Mouse (Mus musculus) embryonic facial prominence, embryonic 15.5 days (tissue): ENCODE measurements around the gene Osbp. TPM values are rescaled to one million over a fixed set of nuclear protein-coding genes. Genes with fewer than 3 reads are reported as not detected.
A peak's percentile ranks its signal among the peaks of the same experiment; 100 is the strongest.

Experiments
- ATAC-seq: fragments of 200-750 bp; cut with Nextera tagmentation; 2 replicates; pipeline ENCODE4 v1.8.0; 2017; ENCODE audit warnings: low read depth, moderate TSS enrichment; ENCODE audit not compliant: insufficient number of reproducible peaks, low FRiP score, low TSS enrichment
- H3K27ac ChIP-seq: fragments of 300-500 bp; sonication (generic); replicated peaks from 2 replicates; pipeline ENCODE4 v1.5.1; 2015; ENCODE audit warnings: mild to moderate bottlenecking, inconsistent platforms
- H3K27me3 ChIP-seq: fragments of 300-500 bp; sonication (generic); 2 replicates; pipeline ENCODE4 v1.6.1; 2015; ENCODE audit warnings: inconsistent platforms
- H3K36me3 ChIP-seq: fragments of 300-500 bp; sonication (generic); 2 replicates; pipeline ENCODE4 v1.6.1; 2015; ENCODE audit warnings: mild to moderate bottlenecking, inconsistent platforms
- H3K4me1 ChIP-seq: fragments of 300-500 bp; sonication (generic); 2 replicates; pipeline ENCODE4 v1.6.1; 2015; ENCODE audit warnings: inconsistent platforms
- H3K4me2 ChIP-seq: fragments of 300-500 bp; sonication (generic); replicated peaks from 2 replicates; pipeline ENCODE4 v1.6.1; 2015; ENCODE audit warnings: mild to moderate bottlenecking, inconsistent platforms
- H3K4me3 ChIP-seq: fragments of 300-500 bp; sonication (generic); replicated peaks from 2 replicates; pipeline ENCODE4 v1.5.1; 2015; ENCODE audit warnings: mild to moderate bottlenecking, inconsistent platforms
- H3K9ac ChIP-seq: fragments of 300-500 bp; sonication (generic); 2 replicates; pipeline ENCODE4 v1.6.1; 2015; ENCODE audit warnings: inconsistent platforms
- H3K9me3 ChIP-seq: fragments of 300-500 bp; sonication (generic); replicated peaks from 2 replicates; pipeline ENCODE4 v1.6.1; 2016; ENCODE audit warnings: inconsistent platforms
- WGBS: fragments of 180-500 bp; shearing (Covaris S2); methylation state at CpG from one replicate; pipeline ENCODE4 v1.1.7; 2015; 5-methylcytosine and 5-hydroxymethylcytosine counted together
- polyA plus RNA-seq: library from polyadenylated mRNA; unstranded; fragments of >200 nt; fragmentation: Nextera tagmentation; extraction: Ambion mirVana; gene quantifications from 2 replicates; pipeline ENCODE4 v1.2.1, GENCODE M21; 2015

The Osbp gene
- polyA plus RNA-seq, 1 experiment from 2014 or later = 4.5 TPM

DNA sequence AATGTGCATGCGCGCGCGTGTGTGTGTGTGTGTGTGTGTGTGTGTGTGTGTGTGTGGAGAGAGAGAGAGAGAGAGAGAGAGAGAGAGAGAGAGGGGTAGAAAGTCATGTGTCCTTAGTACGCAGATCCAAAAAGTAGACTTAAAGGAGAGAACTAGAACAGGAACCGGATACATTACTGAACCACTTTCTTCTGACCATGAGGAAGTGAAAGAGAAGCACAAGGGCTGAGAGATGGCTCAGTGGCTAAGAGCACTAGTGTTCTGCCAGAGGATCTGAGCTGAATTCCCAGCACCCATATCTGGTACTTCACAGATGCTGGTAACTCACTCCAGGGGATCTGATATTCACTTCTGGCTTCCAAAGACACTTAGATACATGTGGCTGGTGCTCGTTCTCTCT lies 23.6 kb downstream of the Osbp start:
- H3K27ac ChIP-seq = no peak overlapping the region
- no peak overlapping the region for H3K9ac ChIP-seq
- no peaks in the 10 kb centered on the region for H3K27me3 ChIP-seq
- ATAC-seq = no peak
- H3K4me1 ChIP-seq = no peaks in the 10 kb centered on the region
- no peaks in the 10 kb centered on the region for H3K9me3 ChIP-seq
- H3K4me2 ChIP-seq = no peak overlapping the region
- WGBS = 92% methylated on average over 7 of the region's 7 CpGs
- H3K4me3 ChIP-seq = no peak overlapping the region
- peaks cover 72% of the 10 kb centered on the region for H3K36me3 ChIP-seq

- Histone ChIP-seq H3K27ac (no peak overlapping the region), H3K4me1 (no peaks in the 10 kb centered on the region), H3K4me3 (no peak overlapping the region), H3K9me3 (no peaks in the 10 kb centered on the region), H3K9ac (no peak overlapping the region), H3K27me3 (no peaks in the 10 kb centered on the region), H3K4me2 (no peak overlapping the region), H3K36me3 (peaks cover 74% of the 10 kb centered on the region)
- 87% methylated on average over 9 of the region's 9 CpGs for WGBS
- no peak for ATAC-seq
These were observed 26.3 kb downstream of the Osbp start for GRCm38 (mm10) chr19:11992034-11992433.

- H3K27me3 ChIP-seq = no peaks in the 10 kb centered on the region
- peaks cover 69% of the 10 kb centered on the region for H3K36me3 ChIP-seq
- no peak overlapping the region for H3K27ac ChIP-seq
- no peaks in the 10 kb centered on the region for H3K4me1 ChIP-seq
- H3K9me3 ChIP-seq = no peaks in the 10 kb centered on the region
- H3K9ac ChIP-seq = no peak overlapping the region
- ATAC-seq = no peak
- 90% methylated on average over 10 of the region's 10 CpGs for WGBS
- no peak overlapping the region for H3K4me2 ChIP-seq
- H3K4me3 ChIP-seq = no peak overlapping the region
These were observed 26.8 kb downstream of the Osbp start for GRCm38 (mm10) chr19:11992441-11993029.

DNA sequence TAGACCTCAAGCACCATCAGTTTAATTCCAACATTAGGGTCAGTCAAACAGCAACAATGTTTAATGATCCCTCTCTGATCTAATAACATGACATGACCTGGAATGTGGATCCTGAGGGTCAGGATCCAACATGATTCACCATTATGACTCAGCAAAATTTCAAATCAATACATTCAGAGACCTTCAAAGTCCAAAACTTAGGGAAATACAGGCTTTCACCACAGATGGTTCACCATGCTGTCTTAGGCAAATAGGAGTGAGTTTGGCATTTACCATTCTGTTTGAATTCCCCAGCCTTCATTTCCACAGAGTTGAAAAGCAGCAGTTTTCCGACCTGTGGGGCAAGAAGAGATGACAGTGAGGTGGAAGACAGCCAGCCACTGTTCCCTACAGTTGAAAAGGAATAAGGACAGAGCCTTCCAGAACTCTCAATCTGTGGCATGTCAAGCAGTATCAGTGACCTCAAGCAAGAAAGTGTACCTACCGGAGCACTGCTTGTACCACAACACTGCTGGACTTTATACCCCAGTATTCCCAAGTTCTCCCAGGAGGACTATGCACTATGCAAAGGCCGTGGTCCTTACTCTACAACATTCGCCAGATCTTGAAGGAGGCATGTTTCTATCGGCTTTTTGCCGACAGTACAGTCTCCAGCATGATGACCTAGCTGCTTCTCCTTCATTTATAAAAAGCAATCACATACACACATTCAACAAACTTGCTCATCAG lies 29.1 kb downstream of the Osbp start:
- ATAC-seq = no peak
- no peak overlapping the region for H3K27ac ChIP-seq
- no peaks in the 10 kb centered on the region for H3K9me3 ChIP-seq
- no peak overlapping the region for H3K4me2 ChIP-seq
- H3K9ac ChIP-seq = no peak overlapping the region
- WGBS = 89% methylated on average over 6 of the region's 6 CpGs
- no peak overlapping the region for H3K4me3 ChIP-seq
- no peaks in the 10 kb centered on the region for H3K4me1 ChIP-seq
- no peaks in the 10 kb centered on the region for H3K27me3 ChIP-seq
- peaks cover 51% of the 10 kb centered on the region for H3K36me3 ChIP-seq

DNA sequence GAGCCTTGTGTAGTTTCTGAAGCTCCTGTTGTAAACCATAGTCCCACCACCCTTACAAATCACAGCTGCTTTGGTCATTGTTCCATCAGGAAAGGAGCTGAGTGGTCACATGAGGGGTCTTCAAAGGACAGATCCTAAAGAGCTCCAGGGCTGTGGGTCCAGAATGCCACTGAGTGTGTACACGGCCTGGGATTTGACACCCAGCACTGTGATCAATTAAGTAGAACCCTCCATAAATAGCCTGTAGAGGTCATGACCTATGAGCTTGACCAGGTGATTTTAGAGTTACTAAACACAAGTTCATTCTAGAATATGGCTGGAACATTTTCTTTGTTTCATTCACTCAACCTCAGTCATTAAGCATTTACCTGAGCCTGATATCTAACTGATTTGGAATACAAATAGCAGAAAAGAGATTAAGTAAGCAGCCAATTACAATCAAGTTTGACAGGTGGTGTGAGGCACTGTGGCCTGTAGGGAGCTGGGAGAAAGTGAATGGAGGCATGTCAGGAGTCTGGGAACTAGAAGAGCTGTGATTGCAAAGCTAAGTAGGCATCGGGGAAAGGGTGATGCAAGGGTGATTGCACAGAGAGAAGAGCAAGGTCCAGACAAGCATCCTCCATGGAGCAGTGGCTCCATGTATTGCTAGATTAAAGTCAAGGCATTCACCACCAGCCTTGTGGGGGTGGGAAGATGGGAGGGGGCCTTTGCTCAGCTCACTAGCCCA lies 30.1 kb downstream of the Osbp start:
- Histone ChIP-seq H3K9ac (no peak overlapping the region), H3K36me3 (peaks cover 44% of the 10 kb centered on the region), H3K27ac (no peak overlapping the region), H3K4me2 (no peak overlapping the region), H3K4me1 (no peaks in the 10 kb centered on the region), H3K27me3 (no peaks in the 10 kb centered on the region), H3K4me3 (no peak overlapping the region), H3K9me3 (no peaks in the 10 kb centered on the region)
- no peak for ATAC-seq
- WGBS = 48% methylated on average over 2 of the region's 2 CpGs

DNA sequence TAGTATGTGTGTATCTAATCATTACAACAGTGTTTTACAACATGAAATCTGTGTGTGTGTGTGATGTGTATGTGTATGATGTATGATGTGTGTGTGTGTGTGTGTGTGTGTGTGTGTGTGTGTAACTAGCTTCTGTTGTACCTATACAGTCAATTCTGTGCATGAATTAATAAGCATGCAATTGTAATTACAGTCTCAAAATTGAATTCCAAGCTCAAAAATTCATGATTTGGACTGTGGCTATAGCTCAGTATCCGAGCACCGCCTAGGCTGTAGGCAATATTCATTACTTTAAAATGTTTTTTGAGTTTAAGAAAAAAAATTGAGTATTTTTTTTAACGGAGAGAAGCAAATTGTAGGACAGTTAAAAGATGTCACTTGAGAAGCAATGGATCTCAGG lies 35.9 kb downstream of the Osbp start:
- no peaks in the 10 kb centered on the region for H3K36me3 ChIP-seq
- no peak for ATAC-seq
- H3K4me1 ChIP-seq = peaks cover 8% of the 10 kb centered on the region
- WGBS = 17% methylated on average over 3 of the region's 3 CpGs
- no peaks in the 10 kb centered on the region for H3K27me3 ChIP-seq
- H3K9me3 ChIP-seq = no peaks in the 10 kb centered on the region
- H3K27ac ChIP-seq = no peak overlapping the region
- H3K9ac ChIP-seq = no peak overlapping the region
- no peak overlapping the region for H3K4me3 ChIP-seq
- H3K4me2 ChIP-seq = no peak overlapping the region

DNA sequence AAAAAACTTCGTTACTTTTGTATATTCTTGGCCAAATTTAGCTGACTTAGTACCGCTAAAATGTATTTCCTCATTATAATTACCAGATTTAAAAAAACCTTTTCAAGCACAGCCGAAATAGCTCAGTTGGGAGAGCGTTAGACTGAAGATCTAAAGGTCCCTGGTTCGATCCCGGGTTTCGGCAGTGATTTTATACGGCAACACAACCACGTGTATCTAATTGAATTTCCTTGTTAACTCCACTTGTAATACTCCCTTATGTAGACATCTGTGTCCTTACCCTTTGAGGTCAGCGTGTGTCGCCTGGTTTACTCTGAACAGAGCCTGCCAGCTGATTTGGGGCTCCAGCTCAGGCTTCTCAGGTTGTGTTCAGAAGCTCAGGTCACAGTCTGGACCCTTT lies 36.4 kb downstream of the Osbp start:
- H3K4me3 ChIP-seq = peak overlapping the region; percentile 8; the same call in 1 of the 2 replicates

DNA sequence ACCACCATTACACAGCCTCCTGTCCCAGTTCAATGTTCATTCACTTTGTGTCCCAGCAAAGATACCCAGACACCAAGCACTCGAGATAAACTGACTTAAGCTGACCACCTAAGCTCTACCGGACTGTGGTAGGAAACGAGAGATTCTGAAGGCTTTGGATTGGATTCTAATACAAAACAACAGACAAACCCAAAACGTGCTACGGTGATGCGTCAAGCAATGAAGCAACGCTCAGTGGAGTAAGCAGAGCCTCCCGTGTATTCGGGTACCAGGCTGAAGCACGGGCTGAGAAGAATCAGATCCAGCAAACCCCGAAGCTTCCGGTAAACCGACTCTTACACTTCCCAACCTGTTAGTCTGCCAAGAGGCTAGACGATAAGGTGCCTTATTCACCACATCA lies 37.0 kb downstream of the Osbp start:
- H3K4me2 ChIP-seq = peak overlapping the region; percentile 26
- H3K27ac ChIP-seq = no peak overlapping the region
- H3K4me3 ChIP-seq = peak overlapping the region; percentile 8; the same call in 1 of the 2 replicates
- no peaks in the 10 kb centered on the region for H3K9me3 ChIP-seq
- H3K27me3 ChIP-seq = no peaks in the 10 kb centered on the region
- no peaks in the 10 kb centered on the region for H3K36me3 ChIP-seq
- no peak overlapping the region for H3K9ac ChIP-seq
- ATAC-seq = no peak
- H3K4me1 ChIP-seq = peaks cover 8% of the 10 kb centered on the region
- 40% methylated on average over 14 of the region's 14 CpGs for WGBS

More for the DNA sequence above, 36.4 kb downstream of the Osbp start:
- H3K36me3 ChIP-seq = no peaks in the 10 kb centered on the region
- WGBS = 2% methylated on average over 11 of the region's 11 CpGs
- peaks cover 8% of the 10 kb centered on the region for H3K4me1 ChIP-seq
- peak overlapping the region; percentile 26 for H3K4me2 ChIP-seq
- no peak overlapping the region for H3K9ac ChIP-seq
- no peaks in the 10 kb centered on the region for H3K9me3 ChIP-seq
- ATAC-seq = peak; percentile 67
- H3K27me3 ChIP-seq = no peaks in the 10 kb centered on the region
- no peak overlapping the region for H3K27ac ChIP-seq

DNA sequence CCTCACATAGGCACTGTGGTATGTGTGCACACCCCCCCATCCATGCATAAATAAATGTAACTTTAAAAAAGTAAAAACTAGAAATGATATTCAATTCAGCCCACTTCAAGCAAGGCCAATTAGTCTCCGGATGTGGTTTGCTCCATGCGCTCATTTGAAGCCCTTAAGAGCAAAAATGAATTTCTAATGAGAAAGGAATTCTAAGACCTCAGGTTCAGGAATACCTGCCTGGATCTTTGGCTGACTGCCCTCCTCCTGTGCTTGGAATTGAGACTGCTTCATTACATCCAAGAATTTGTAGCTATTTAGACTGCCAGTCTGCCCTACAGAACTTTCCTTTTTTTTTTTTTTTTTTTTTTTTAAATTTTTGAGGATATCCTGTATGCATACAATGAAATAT lies 37.8 kb downstream of the Osbp start:
- H3K9me3 ChIP-seq = no peaks in the 10 kb centered on the region
- peaks cover 8% of the 10 kb centered on the region for H3K4me1 ChIP-seq
- WGBS = 75% methylated on average over 2 of the region's 2 CpGs
- H3K27me3 ChIP-seq = no peaks in the 10 kb centered on the region
- no peak overlapping the region for H3K4me3 ChIP-seq
- H3K4me2 ChIP-seq = no peak overlapping the region
- H3K27ac ChIP-seq = no peak overlapping the region
- H3K9ac ChIP-seq = no peak overlapping the region
- no peaks in the 10 kb centered on the region for H3K36me3 ChIP-seq
- ATAC-seq = no peak

DNA sequence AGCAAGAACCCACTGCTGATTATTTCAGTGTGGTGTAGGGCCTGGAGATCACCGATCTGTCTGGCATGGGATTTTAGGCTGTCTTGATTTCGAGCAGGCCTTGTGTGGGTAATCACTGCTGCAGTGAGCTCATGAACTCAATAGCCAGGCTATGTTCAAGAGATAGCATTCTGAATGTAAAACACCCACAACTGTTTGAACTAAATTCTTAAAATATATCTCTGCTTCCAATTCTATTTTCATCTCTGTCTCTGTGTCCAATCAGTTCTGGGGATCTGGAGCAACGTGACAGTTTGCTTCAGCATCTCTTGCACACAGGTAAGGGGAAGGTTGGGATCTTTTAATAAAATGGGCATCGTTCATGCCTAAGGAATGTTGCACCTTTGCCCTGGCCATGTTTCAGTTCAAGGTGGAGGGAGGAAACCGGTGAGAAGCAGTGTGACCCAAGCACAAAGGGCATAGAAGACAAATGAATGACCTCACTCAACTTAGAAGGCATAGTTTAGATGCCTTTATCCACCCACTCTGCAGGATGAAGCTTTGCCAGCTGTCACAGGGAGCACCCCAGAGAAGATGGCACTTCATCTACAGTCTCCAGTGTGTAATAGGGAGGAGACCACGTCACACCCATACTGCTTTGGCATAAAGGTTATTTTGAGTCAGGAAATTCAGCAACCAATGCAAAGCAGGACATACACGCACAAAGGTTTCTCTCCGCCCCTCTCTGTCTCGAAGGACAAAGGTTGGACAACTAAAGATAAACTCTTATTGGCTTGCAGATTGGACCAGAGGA lies 38.7 kb downstream of the Osbp start:
- 53% methylated on average over 9 of the region's 9 CpGs for WGBS
- H3K4me1 ChIP-seq = peaks cover 13% of the 10 kb centered on the region
- H3K36me3 ChIP-seq = no peaks in the 10 kb centered on the region
- no peak overlapping the region; the same call in 1 of the 2 replicates for H3K27ac ChIP-seq
- H3K9ac ChIP-seq = no peak overlapping the region
- H3K4me2 ChIP-seq = peak overlapping the region; percentile 57
- H3K9me3 ChIP-seq = no peaks in the 10 kb centered on the region
- H3K27me3 ChIP-seq = no peaks in the 10 kb centered on the region
- H3K4me3 ChIP-seq = peak overlapping the region; percentile 58
- no peak for ATAC-seq
